Mouse (Mus musculus) lung, embryonic 14.5 days (tissue): ENCODE results near the gene Mlst8. TPM values are rescaled to one million over a fixed set of nuclear protein-coding genes. Genes with fewer than 3 reads are reported as not detected.

ENCODE experiments used
- ATAC-seq: fragments of 200-750 bp; cut with Nextera tagmentation; 2 replicates; pipeline ENCODE4 v1.8.0; 2017; ENCODE audit warnings: mild to moderate bottlenecking, moderate TSS enrichment, moderate library complexity; ENCODE audit not compliant: insufficient read depth
- DNase-seq: peaks from one replicate; pipeline ENCODE4 v3.0.0-alpha.2; 2015
- H3K27ac ChIP-seq: fragments of 300-500 bp; sonication (generic); 2 replicates; pipeline ENCODE4 v1.5.1; 2014; ENCODE audit warnings: low read depth, mild to moderate bottlenecking, moderate library complexity
- H3K27me3 ChIP-seq: fragments of 300-500 bp; sonication (generic); 2 replicates; pipeline ENCODE4 v1.6.1; 2014; ENCODE audit warnings: low read length, control low read depth; ENCODE audit not compliant: insufficient read depth
- H3K36me3 ChIP-seq: fragments of 300-500 bp; sonication (generic); 2 replicates; pipeline ENCODE4 v1.6.1; 2014; ENCODE audit warnings: control low read depth; ENCODE audit not compliant: insufficient read depth
- H3K4me1 ChIP-seq: fragments of 300-500 bp; sonication (generic); 2 replicates; pipeline ENCODE4 v1.6.1; 2014; ENCODE audit warnings: antibody characterized with exemption, control low read depth; ENCODE audit not compliant: insufficient read depth
- H3K4me2 ChIP-seq: fragments of 300-500 bp; sonication (generic); 2 replicates; pipeline ENCODE4 v1.6.1; 2014; ENCODE audit warnings: mild to moderate bottlenecking
- H3K4me3 ChIP-seq: fragments of 300-500 bp; sonication (generic); 2 replicates; pipeline ENCODE4 v1.5.1; 2014; ENCODE audit warnings: low read depth, low read length
- H3K9ac ChIP-seq: fragments of 300-500 bp; sonication (generic); 2 replicates; pipeline ENCODE4 v1.6.1; 2014
- H3K9me3 ChIP-seq: fragments of 300-500 bp; sonication (generic); 2 replicates; pipeline ENCODE4 v1.6.1; 2016; ENCODE audit warnings: low read depth, low read length, control low read depth
- CTCF ChIP-seq: IDR thresholded peaks from 2 replicates; pipeline ENCODE4 v1.5.1; 2016; ENCODE audit warnings: antibody characterized with exemption, low read depth
- WGBS: fragments of 180-500 bp; shearing (Covaris S2); extraction: QIAGEN DNeasy Blood & Tissue Kit; methylation state at CpG from one replicate; pipeline ENCODE4 v1.1.7; 2014; 5-methylcytosine and 5-hydroxymethylcytosine counted together
- polyA plus RNA-seq: library from polyadenylated mRNA; unstranded; fragments of >200 nt; fragmentation: Nextera tagmentation; extraction: Ambion mirVana; gene quantifications from 2 replicates; pipeline ENCODE4 v1.2.1, GENCODE M21; 2014

Mlst8 gene
- polyA plus RNA-seq, 1 experiment from 2014 or later: 30.2 TPM

DNA sequence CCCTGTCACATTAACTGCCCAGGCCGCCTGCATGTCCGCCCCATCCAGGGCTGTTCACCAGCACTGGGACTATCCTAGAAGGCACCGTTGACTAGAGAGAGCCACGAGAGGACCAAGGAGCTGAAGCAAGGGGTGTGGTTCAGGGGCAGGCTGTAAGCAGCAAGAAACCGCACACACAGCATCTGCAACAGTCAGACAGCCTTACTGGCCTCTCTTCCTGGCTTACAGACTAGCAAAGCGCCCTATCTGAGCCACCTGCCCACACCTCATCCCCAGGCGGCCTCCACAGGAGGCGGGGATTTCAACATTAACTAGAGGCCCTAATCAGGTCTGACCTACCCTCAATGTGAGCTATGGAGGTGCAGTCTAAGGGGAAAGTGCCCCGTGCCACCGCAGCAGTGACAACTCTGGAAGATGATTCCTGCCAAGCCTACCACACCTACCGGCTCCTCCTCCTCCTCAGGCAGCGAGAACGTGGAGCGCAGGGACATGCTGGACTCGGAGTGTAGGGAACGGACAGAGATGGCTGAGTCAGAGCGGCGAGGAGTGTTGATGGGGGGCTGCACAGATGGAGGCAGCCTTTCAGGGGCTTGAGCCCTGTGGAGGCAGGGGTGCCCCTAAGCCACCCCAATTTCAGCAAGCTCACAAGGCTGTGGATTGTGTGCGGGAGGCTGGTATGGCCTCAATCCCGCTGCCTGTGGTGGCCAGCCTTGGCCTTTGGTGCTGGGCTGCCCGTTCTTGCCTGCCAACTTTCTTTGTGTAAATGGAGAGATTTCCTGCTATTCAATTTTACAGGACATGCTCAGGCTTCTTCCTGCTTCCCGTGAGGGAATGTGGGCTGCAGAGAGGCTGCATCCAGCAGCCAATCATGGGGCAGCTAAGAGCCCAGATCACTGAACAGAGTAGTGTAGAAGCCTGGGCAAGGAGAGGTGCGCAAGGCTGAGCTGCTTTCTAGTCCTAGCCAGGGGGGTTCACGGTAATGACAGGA is 35.7 kb upstream of the Mlst8 start:
- no peak for TF ChIP-seq CTCF
- peak overlapping the region; percentile 24 for H3K4me3 ChIP-seq
- H3K27me3 ChIP-seq: no peaks in the 10 kb centered on the region
- DNase-seq: peak; percentile 55
- 84% methylated on average over 24 of the region's 24 CpGs for WGBS
- H3K9me3 ChIP-seq: no peaks in the 10 kb centered on the region
- ATAC-seq: peak; percentile 66
- no peaks in the 10 kb centered on the region; the same call in 1 of the 2 replicates for H3K4me1 ChIP-seq
- H3K4me2 ChIP-seq: peak overlapping the region; percentile 48
- peak overlapping the region; percentile 84 for H3K27ac ChIP-seq
- peaks cover 96% of the 10 kb centered on the region for H3K36me3 ChIP-seq
- H3K9ac ChIP-seq: peak overlapping the region; percentile 25; the same call in 1 of the 2 replicates

DNA sequence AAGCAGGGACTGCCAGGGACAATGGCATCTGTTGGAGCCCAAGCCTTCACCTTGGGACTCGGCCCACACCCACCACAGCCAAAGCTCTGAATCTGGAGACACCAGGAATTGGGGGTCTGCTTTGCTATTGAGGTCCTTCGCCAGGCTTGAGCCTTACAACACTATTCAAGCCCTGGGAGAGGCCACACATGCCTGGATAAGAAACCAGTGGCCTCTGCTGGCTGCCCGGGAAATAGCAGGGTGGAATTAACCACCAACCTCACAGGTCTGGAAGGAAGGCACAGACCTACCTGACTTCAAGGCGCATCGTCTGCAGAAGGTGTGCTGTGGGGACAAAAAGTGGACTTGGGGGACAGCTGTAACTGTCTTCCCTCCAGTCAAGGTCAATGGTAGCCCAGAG is 34.7 kb upstream of the Mlst8 start:
- peak overlapping the region; percentile 48 for H3K4me2 ChIP-seq
- peak overlapping the region; percentile 24 for H3K4me3 ChIP-seq
- no peaks in the 10 kb centered on the region; the same call in 1 of the 2 replicates for H3K4me1 ChIP-seq
- no peaks in the 10 kb centered on the region for H3K9me3 ChIP-seq
- H3K27ac ChIP-seq: no peak overlapping the region
- TF ChIP-seq CTCF: peak; percentile 79
- WGBS: 53% methylated on average over 5 of the region's 5 CpGs
- H3K27me3 ChIP-seq: no peaks in the 10 kb centered on the region
- H3K36me3 ChIP-seq: peaks cover 96% of the 10 kb centered on the region
- no peak overlapping the region for H3K9ac ChIP-seq
- ATAC-seq (peak; percentile 66; the same call in 1 of the 2 replicates), DNase-seq (peak; percentile 79)

DNA sequence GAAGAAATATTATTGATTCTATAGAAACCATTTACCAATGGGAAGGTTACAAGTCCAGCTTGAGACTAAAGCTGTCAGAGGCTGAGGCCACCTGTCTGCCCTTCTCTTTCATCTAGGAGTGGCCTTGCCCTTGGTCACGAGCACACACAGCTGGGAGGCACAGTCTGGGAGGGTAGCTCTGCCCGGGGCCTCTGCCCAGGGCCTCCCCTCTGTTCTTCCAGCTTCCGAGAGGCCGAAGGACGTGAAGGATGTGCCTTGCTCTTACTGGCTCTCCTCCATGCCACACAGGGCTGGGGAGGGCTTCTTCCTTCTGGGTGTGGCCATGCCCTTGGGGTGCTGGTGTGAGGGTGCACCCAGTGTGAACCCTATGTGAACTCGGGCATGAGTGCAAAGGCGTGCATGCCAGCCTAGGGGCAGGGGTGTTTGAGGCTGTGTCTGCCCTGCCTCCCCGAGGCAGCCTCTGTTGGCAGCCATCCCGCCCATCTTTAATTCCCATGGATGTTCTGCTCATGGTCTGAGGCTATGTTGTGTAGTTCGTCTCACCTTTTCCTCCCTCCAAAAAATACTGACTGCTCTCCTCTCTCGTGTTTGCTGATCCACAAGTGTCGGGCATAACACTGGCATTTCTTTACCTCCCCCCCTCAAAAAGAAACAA is 29.1 kb upstream of the Mlst8 start:
- Histone ChIP-seq H3K4me2 (no peak overlapping the region), H3K4me1 (no peaks in the 10 kb centered on the region), H3K9ac (no peak overlapping the region), H3K4me3 (no peak overlapping the region), H3K27me3 (no peaks in the 10 kb centered on the region; the same call in 1 of the 2 replicates), H3K27ac (no peak overlapping the region), H3K9me3 (no peaks in the 10 kb centered on the region), H3K36me3 (peaks cover 50% of the 10 kb centered on the region)
- ATAC-seq: no peak
- no peak for TF ChIP-seq CTCF
- no peak for DNase-seq
- WGBS: 77% methylated on average over 12 of the region's 12 CpGs

DNA sequence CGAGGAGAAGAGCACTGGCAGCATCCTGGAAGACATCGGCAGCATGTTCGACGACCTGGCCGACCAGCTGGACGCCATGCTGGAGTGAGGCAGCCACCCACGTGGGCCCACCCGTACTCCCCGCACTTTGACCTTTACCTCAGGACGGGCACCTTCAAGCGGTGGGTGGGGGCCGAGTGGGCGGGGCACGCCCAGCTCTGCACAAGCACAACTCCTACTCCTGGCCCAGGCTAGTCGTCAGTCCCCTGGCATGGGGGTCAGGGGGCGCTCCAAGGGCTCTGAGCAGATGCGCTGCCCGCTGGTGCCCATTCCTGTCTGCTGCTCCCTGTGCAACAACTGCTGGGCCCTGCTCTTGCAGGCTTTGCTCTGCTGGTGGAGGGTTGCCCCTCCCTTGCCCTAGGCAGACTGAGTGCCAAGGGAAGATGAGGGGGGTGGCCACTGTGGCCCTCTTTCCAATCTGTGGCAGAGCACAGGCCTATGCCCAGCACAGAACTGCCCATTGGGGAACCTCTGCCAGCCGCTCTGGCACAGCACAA is 28.3 kb upstream of the Mlst8 start:
- H3K36me3 ChIP-seq: peaks cover 46% of the 10 kb centered on the region
- no peaks in the 10 kb centered on the region for H3K4me1 ChIP-seq
- no peak for TF ChIP-seq CTCF
- no peak overlapping the region for H3K4me2 ChIP-seq
- no peaks in the 10 kb centered on the region for H3K9me3 ChIP-seq
- 0 out of 2 replicates have a peak, but pooled peaks have one; percentile 30 for ATAC-seq
- no peaks in the 10 kb centered on the region; the same call in 1 of the 2 replicates for H3K27me3 ChIP-seq
- no peak overlapping the region for H3K9ac ChIP-seq
- no peak for DNase-seq
- H3K27ac ChIP-seq: no peak overlapping the region
- 0 out of 2 replicates have a peak overlapping the region, but pooled peaks have one; percentile 4 for H3K4me3 ChIP-seq
- 38% methylated on average over 19 of the region's 19 CpGs for WGBS

DNA sequence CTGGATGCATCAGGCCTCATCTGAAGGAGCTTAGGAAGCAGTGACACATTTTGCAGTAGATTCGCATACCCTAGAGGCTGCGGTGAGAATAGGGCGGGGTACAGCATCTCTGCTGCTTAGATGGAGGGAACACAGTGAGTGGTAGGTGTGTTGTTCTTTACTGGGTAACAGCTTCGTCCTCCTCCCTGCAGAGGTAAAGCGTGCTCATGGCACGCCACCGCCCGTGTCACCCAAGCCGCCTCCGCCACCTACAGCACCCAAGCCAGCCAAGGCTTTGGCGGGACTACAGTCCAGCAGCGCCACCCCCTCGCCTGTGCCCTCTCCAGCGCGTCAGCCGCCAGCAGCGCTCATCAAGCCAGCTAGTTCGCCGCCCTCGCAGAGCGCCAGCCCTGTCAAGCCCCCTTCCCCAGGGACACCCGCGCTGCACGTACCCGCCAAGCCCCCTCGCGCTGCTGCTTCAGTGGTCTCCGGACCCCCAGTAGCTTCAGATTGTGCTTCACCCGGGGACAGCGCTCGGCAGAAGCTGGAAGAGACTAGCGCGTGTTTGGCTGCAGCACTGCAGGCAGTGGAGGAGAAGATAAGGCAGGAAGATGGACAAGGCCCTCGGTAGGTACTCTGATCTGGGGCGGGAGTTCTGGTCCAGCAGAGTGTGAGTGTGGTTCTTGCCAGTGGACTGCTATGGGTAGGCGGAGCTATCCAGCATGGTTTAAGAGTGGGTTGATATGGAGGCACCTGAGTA is 27.6 kb upstream of the Mlst8 start:
- peaks cover 39% of the 10 kb centered on the region for H3K36me3 ChIP-seq
- H3K9ac ChIP-seq: peak overlapping the region; percentile 20; the same call in 1 of the 2 replicates
- no peaks in the 10 kb centered on the region for H3K4me1 ChIP-seq
- DNase-seq (no peak), ATAC-seq (0 out of 2 replicates have a peak, but pooled peaks have one; percentile 18)
- 23% methylated on average over 36 of the region's 36 CpGs for WGBS
- no peaks in the 10 kb centered on the region for H3K9me3 ChIP-seq
- TF ChIP-seq CTCF: no peak
- no peaks in the 10 kb centered on the region; the same call in 1 of the 2 replicates for H3K27me3 ChIP-seq
- H3K4me3 ChIP-seq: peak overlapping the region; percentile 4; the same call in 1 of the 2 replicates
- peak overlapping the region; percentile 47 for H3K4me2 ChIP-seq
- H3K27ac ChIP-seq: no peak overlapping the region

DNA sequence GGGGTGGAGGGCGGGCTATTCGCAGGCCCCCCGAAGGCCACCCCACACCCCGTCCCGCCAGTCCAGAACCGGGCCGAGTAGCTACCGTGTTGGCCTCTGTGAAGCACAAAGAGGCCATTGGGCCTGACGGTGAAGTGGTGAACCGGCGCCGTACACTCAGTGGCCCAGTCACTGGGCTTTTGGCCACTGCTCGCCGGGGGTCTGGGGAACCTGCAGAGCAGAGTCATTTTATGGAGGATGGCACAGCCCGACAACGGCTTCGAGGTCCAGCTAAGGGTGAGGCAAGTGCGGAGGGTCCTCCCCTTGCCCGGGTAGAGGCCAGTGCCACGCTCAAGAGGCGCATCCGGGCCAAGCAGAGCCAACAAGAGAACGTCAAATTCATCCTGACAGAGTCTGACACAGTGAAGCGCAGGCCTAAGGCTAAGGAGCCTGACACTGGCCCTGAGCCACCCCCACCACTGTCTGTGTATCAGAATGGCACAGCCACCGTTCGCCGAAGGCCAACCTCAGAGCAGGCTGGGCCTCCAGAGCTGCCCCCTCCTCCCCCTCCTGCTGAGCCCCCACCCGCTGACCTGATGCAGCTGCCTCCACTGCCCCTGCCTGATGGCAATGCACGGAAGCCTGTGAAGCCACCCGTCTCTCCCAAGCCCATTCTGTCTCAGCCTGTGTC is 26.5 kb upstream of the Mlst8 start:
- DNase-seq (no peak), ATAC-seq (no peak)
- H3K4me2 ChIP-seq: no peak overlapping the region
- no peaks in the 10 kb centered on the region for H3K9me3 ChIP-seq
- H3K27me3 ChIP-seq: no peaks in the 10 kb centered on the region; the same call in 1 of the 2 replicates
- no peak overlapping the region for H3K4me3 ChIP-seq
- 88% methylated on average over 30 of the region's 30 CpGs for WGBS
- peaks cover 28% of the 10 kb centered on the region for H3K36me3 ChIP-seq
- H3K9ac ChIP-seq: no peak overlapping the region
- H3K27ac ChIP-seq: no peak overlapping the region
- no peak for TF ChIP-seq CTCF
- H3K4me1 ChIP-seq: no peaks in the 10 kb centered on the region
